Mouse (Mus musculus): ENCODE results near the gene Med13l. TPM values are rescaled to one million over a fixed set of nuclear protein-coding genes. Genes with fewer than 3 reads are reported as not detected.

The Med13l gene
- total and polyA plus RNA-seq, 3 experiments = 2.0 to 11.0 (median 10.1) TPM

DNA sequence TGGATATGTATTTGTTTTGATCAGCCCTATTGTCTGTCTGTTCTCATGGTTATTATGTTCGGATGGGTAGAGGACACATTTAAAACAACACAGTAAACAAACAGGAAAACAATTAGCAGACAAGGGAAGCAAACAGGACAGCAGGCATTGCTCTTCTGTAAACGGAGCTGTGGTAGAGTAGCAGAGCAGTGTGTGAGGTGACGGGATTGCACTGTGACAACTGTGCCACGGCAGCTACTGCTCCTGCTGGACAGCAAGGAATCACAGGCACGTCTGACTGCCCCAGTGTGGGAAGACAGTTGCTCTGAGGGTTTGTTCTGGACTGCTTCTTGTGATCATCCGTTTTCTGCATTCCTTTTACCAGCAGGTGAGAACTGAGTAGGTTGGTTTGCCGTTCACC, 94.9 kb downstream of the Med13l start:
- Histone ChIP-seq H3K4me3 (replicated peaks in 1 of 3; ENCODE audit: low read depth in 2 of 3, low read length in 2 of 3, poor library complexity in 1 of 3) (no peak overlapping the region), H3K79me2 (replicated peaks; ENCODE audit: control insufficient read depth, extremely low read depth, insufficient read depth, poor library complexity, severe bottlenecking) (peaks cover 2% of the 10 kb centered on the region), H3K4me1 (ENCODE audit: control insufficient read depth in 1 of 2, insufficient read depth in 2 of 2) (peaks cover 0 to 18% of the 10 kb centered on the region in 2 experiments; a peak in 2 of 4 replicates), H3K27me3 (replicated peaks) (no peaks in the 10 kb centered on the region), H3K36me3 (replicated peaks in 1 of 2; ENCODE audit: control insufficient read depth in 1 of 2, insufficient read depth in 1 of 2, low read length in 1 of 2) (peaks cover 0 to 45% of the 10 kb centered on the region in 2 experiments), H3K4me2 (ENCODE audit: insufficient read depth, low read depth, poor library complexity, severe bottlenecking) (no peak overlapping the region), H3K9me3 (replicated peaks; ENCODE audit: low read length) (no peaks in the 10 kb centered on the region), H3K27ac (ENCODE audit: insufficient read depth, low read depth) (no peak overlapping the region), H3K9ac (ENCODE audit: insufficient read depth, low read depth) (no peak overlapping the region)
- dilution Hi-C loops (cut with MboI; ENCODE audit: extremely low pct_ligation_motif_present, extremely low pct_unique_long_range_greater_than_20kb, low sequenced_read_pairs) = no loop called here
- TF ChIP-seq TBP (conservative IDR thresholded peaks at IDR 0.05; ENCODE audit: low read depth, low read length) (no peak), POLR2A (IDR thresholded peaks at IDR 0.05; ENCODE audit: low read depth, low read length) (no peak), ZKSCAN1 (IDR thresholded peaks at IDR 0.05; ENCODE audit: borderline replicate concordance, low read depth, low read length) (no peak), MEF2A (IDR thresholded peaks at IDR 0.05; ENCODE audit: borderline replicate concordance, low read depth, low read length) (no peak), USF2 (conservative IDR thresholded peaks at IDR 0.05; ENCODE audit: low read depth, low read length) (no peak), MAFK (IDR thresholded peaks at IDR 0.05; ENCODE audit: insufficient replicate concordance, low read length) (no peak), MYC (IDR thresholded peaks at IDR 0.05; ENCODE audit: low read depth, low read length) (no peak)
- DNase-seq (ENCODE audit: extremely low read depth) = no peak
- in situ Hi-C loops (cut with MboI; ENCODE audit: low pct_ligation_motif_present, low pct_unique_long_range_greater_than_20kb, low sequenced_read_pairs) = no loop called here

DNA sequence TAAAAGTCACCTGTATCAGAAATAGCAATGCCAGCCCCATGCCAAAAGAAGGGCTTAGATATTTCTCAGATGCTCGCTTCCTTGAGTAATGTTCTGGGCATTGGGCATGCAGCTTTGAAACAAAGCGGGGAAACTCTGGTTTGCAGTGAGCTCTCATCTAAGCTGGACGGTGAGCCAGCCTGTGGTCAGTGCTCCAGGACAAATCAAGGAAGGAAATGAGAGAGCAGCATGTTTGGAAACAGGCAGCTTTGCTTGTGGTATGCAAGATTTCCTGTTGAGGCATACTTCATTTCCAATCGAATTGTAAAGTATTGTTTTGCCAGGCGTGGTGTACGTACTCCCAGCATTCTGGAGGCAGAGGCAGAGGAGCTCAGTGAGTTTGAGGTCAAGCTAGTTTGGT, 95.5 kb downstream of the Med13l start:
- H3K79me2 ChIP-seq (replicated peaks; ENCODE audit: control insufficient read depth, extremely low read depth, insufficient read depth, poor library complexity, severe bottlenecking) = peaks cover 2% of the 10 kb centered on the region
- TF ChIP-seq MAZ (IDR thresholded peaks at IDR 0.05; ENCODE audit: low read depth, low read length) (no peak), POLR2AphosphoS2 (IDR thresholded peaks at IDR 0.05; ENCODE audit: low read depth, low read length) (no peak), E2F4 (IDR thresholded peaks at IDR 0.05; ENCODE audit: insufficient replicate concordance, low read depth, low read length) (no peak), JUND (conservative IDR thresholded peaks at IDR 0.05; ENCODE audit: low read depth, low read length) (no peak)
- H3K9ac ChIP-seq (ENCODE audit: insufficient read depth, low read depth) = no peak overlapping the region
- DNase-seq (ENCODE audit: extremely low read depth) = no peak
- no peak overlapping the region for H3K4me3 ChIP-seq (replicated peaks in 1 of 3; ENCODE audit: low read depth in 2 of 3, low read length in 2 of 3, poor library complexity in 1 of 3)
- dilution Hi-C loops (cut with MboI; ENCODE audit: extremely low pct_ligation_motif_present, extremely low pct_unique_long_range_greater_than_20kb, low sequenced_read_pairs) = no loop called here
- H3K36me3 ChIP-seq (replicated peaks in 1 of 2; ENCODE audit: control insufficient read depth in 1 of 2, insufficient read depth in 1 of 2, low read length in 1 of 2) = peaks cover 0 to 45% of the 10 kb centered on the region in 2 experiments
- peaks cover 0 to 18% of the 10 kb centered on the region in 2 experiments; a peak in 2 of 4 replicates for H3K4me1 ChIP-seq (ENCODE audit: control insufficient read depth in 1 of 2, insufficient read depth in 2 of 2)
- H3K27me3 ChIP-seq (replicated peaks) = no peaks in the 10 kb centered on the region
- in situ Hi-C loops (cut with MboI; ENCODE audit: low pct_ligation_motif_present, low pct_unique_long_range_greater_than_20kb, low sequenced_read_pairs) = no loop called here
- H3K9me3 ChIP-seq (replicated peaks; ENCODE audit: low read length) = no peaks in the 10 kb centered on the region
- no peak overlapping the region for H3K4me2 ChIP-seq (ENCODE audit: insufficient read depth, low read depth, poor library complexity, severe bottlenecking)
- no peak overlapping the region for H3K27ac ChIP-seq (ENCODE audit: insufficient read depth, low read depth)

DNA sequence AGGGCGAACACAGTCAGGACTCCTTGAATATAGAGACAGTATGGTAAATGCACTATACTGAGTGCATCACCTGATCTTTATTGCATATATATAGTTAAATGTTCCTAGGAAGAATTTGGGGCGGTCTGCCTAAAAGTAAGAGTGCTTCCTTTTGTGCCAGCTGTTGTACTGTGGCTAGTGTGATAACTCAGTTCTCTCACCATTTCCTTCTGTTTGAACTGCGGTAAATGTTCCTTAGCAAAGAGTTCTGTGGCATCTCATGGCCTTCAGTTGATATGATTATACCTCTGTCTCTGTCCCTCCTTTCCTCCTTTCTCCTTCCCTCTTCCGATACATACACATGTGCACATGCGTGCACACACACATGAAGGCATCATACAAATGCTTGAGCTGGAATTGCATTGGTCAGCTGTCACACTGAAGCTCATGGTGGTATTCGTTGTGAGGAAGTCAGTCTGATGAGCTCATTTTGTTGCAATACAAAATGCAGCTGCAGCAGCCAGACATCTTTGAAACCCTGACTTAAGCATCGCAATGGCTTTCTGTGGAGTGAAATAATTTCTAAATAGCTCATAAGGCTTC, 97.9 kb downstream of the Med13l start:
- no peaks in the 10 kb centered on the region for H3K27me3 ChIP-seq (replicated peaks)
- H3K9me3 ChIP-seq (replicated peaks; ENCODE audit: low read length) = no peaks in the 10 kb centered on the region
- in situ Hi-C loops (cut with MboI; ENCODE audit: low pct_ligation_motif_present, low pct_unique_long_range_greater_than_20kb, low sequenced_read_pairs) = no loop called here
- no peak for DNase-seq (ENCODE audit: extremely low read depth)
- H3K27ac ChIP-seq (ENCODE audit: insufficient read depth, low read depth) = no peak overlapping the region
- H3K79me2 ChIP-seq (replicated peaks; ENCODE audit: control insufficient read depth, extremely low read depth, insufficient read depth, poor library complexity, severe bottlenecking) = peaks cover 2% of the 10 kb centered on the region
- H3K4me1 ChIP-seq (ENCODE audit: control insufficient read depth in 1 of 2, insufficient read depth in 2 of 2) = peaks cover 0 to 9% of the 10 kb centered on the region in 2 experiments; a peak in 2 of 4 replicates
- H3K9ac ChIP-seq (ENCODE audit: insufficient read depth, low read depth) = no peak overlapping the region
- H3K36me3 ChIP-seq (replicated peaks in 1 of 2; ENCODE audit: control insufficient read depth in 1 of 2, insufficient read depth in 1 of 2, low read length in 1 of 2) = peaks cover 0 to 45% of the 10 kb centered on the region in 2 experiments
- no peak overlapping the region for H3K4me3 ChIP-seq (replicated peaks in 1 of 3; ENCODE audit: low read depth in 2 of 3, low read length in 2 of 3, poor library complexity in 1 of 3)
- no peak overlapping the region for H3K4me2 ChIP-seq (ENCODE audit: insufficient read depth, low read depth, poor library complexity, severe bottlenecking)
- dilution Hi-C loops (cut with MboI; ENCODE audit: extremely low pct_ligation_motif_present, extremely low pct_unique_long_range_greater_than_20kb, low sequenced_read_pairs) = no loop called here
- no peak for TF ChIP-seq RAD21 (IDR thresholded peaks at IDR 0.05; ENCODE audit: low read depth, low read length)
- no peak for TF ChIP-seq IRF4 (IDR thresholded peaks at IDR 0.05; ENCODE audit: low read depth, low read length)
- TF ChIP-seq MAX (IDR thresholded peaks at IDR 0.05; ENCODE audit: low read length) = no peak
- no peak for TF ChIP-seq EP300 (IDR thresholded peaks at IDR 0.05; ENCODE audit: low read length)
- no peak for TF ChIP-seq ZC3H11A (IDR thresholded peaks at IDR 0.05; ENCODE audit: low read depth, low read length)
- TF ChIP-seq PAX5 (IDR thresholded peaks at IDR 0.05; ENCODE audit: low read length) = no peak
- TF ChIP-seq TCF12 (IDR thresholded peaks at IDR 0.05; ENCODE audit: low read depth, low read length) = no peak
- TF ChIP-seq CHD2 (IDR thresholded peaks at IDR 0.05; ENCODE audit: low read length) = no peak
- TF ChIP-seq NRF1 (IDR thresholded peaks at IDR 0.05; ENCODE audit: low read depth, low read length) = no peak
- TF ChIP-seq ZMIZ1 (IDR thresholded peaks at IDR 0.05; ENCODE audit: low read depth, low read length) = no peak
- no peak for TF ChIP-seq CHD1 (IDR thresholded peaks at IDR 0.05; ENCODE audit: low read depth, low read length)
- no peak for TF ChIP-seq JUN (IDR thresholded peaks at IDR 0.05; ENCODE audit: insufficient read depth, low read depth, low read length)
- TF ChIP-seq ZKSCAN1 (IDR thresholded peaks at IDR 0.05; ENCODE audit: borderline replicate concordance, low read depth, low read length) = no peak
- no peak for TF ChIP-seq ELF1 (IDR thresholded peaks at IDR 0.05; ENCODE audit: low read depth, low read length)
- no peak for TF ChIP-seq ETS1 (conservative IDR thresholded peaks at IDR 0.05; ENCODE audit: low read depth, low read length)
- no peak for TF ChIP-seq MXI1 (IDR thresholded peaks at IDR 0.05; ENCODE audit: low read depth, low read length)
- no peak for TF ChIP-seq JUND (conservative IDR thresholded peaks at IDR 0.05; ENCODE audit: low read depth, low read length)
- TF ChIP-seq POLR2A (IDR thresholded peaks at IDR 0.05; ENCODE audit: low read depth, low read length) = no peak
